Mouse (Mus musculus) hindbrain, embryonic 14.5 days (tissue): ENCODE data around the gene Ifna1. TPM values are rescaled to one million over a fixed set of nuclear protein-coding genes. Genes with fewer than 3 reads are reported as not detected.
"Not testable (repeated sequence)": the region's sequence is repeated elsewhere in the genome, so short reads cannot be mapped to it uniquely, and the experiment has no call there.

Source experiments
- ATAC-seq: fragments of 200-750 bp; cut with Nextera tagmentation; 2 replicates; pipeline ENCODE4 v1.8.0; 2017; ENCODE audit warnings: moderate number of reproducible peaks, mild to moderate bottlenecking, moderate TSS enrichment, moderate library complexity; ENCODE audit not compliant: low FRiP score
- DNase-seq: peaks from one replicate; pipeline ENCODE4 v3.0.0-alpha.2; 2015; ENCODE audit warnings: low spot score
- H3K27ac ChIP-seq: fragments of 300-500 bp; sonication (generic); 2 replicates; pipeline ENCODE4 v1.5.1; 2014; ENCODE audit warnings: mild to moderate bottlenecking, moderate library complexity
- H3K27me3 ChIP-seq: fragments of 300-500 bp; sonication (generic); 2 replicates; pipeline ENCODE4 v1.6.1; 2014; ENCODE audit warnings: mild to moderate bottlenecking, low read length, mixed read lengths; ENCODE audit not compliant: control insufficient read depth, insufficient read depth
- H3K36me3 ChIP-seq: fragments of 300-500 bp; sonication (generic); replicated peaks from 2 replicates; pipeline ENCODE4 v1.6.1; 2014; ENCODE audit not compliant: control insufficient read depth, insufficient read depth
- H3K4me1 ChIP-seq: fragments of 300-500 bp; sonication (generic); replicated peaks from 2 replicates; pipeline ENCODE4 v1.6.1; 2014; ENCODE audit warnings: antibody characterized with exemption, low read length, mixed read lengths; ENCODE audit not compliant: control insufficient read depth, insufficient read depth
- H3K4me2 ChIP-seq: fragments of 300-500 bp; sonication (generic); replicated peaks from 2 replicates; pipeline ENCODE4 v1.6.1; 2014; ENCODE audit warnings: mild to moderate bottlenecking, moderate library complexity
- H3K4me3 ChIP-seq: fragments of 300-500 bp; sonication (generic); replicated peaks from 2 replicates; pipeline ENCODE4 v1.5.1; 2014; ENCODE audit warnings: mild to moderate bottlenecking, low read length
- H3K9ac ChIP-seq: fragments of 300-500 bp; sonication (generic); 2 replicates; pipeline ENCODE4 v1.6.1; 2014
- H3K9me3 ChIP-seq: fragments of 300-500 bp; sonication (generic); 2 replicates; pipeline ENCODE4 v1.6.1; 2016; ENCODE audit warnings: low read length; ENCODE audit not compliant: control insufficient read depth
- WGBS: fragments of 180-500 bp; shearing (Covaris S2); extraction: QIAGEN DNeasy Blood & Tissue Kit; methylation state at CpG from one replicate; pipeline ENCODE4 v1.1.7; 2014; 5-methylcytosine and 5-hydroxymethylcytosine counted together
- polyA plus RNA-seq: library from polyadenylated mRNA; unstranded; fragments of >200 nt; fragmentation: Nextera tagmentation; extraction: Ambion mirVana; gene quantifications from 2 replicates; pipeline ENCODE4 v1.2.1, GENCODE M21; 2014

The Ifna1 gene
- polyA plus RNA-seq: not detected in 2 replicates

GRCm38 (mm10) chr4:88849698-88850097 lies at the start of gene Ifna1:
TSS of gene Ifna1 (plus strand) at chr4:88850087.
- WGBS: 70% methylated on average over 1 of the region's 1 CpGs
- no peak for DNase-seq
- no peak within 1 kb of the TSS for H3K4me3 ChIP-seq
- H3K9me3 ChIP-seq: no peaks in the 10 kb centered on the region
- H3K4me2 ChIP-seq: no peak within 1 kb of the TSS
- no peaks in the 10 kb centered on the region for H3K36me3 ChIP-seq
- no peak for ATAC-seq
- H3K9ac ChIP-seq: no peak within 1 kb of the TSS
- no peaks in the 10 kb centered on the region for H3K27me3 ChIP-seq
- H3K27ac ChIP-seq: no peak within 1 kb of the TSS
- no peaks in the 10 kb centered on the region for H3K4me1 ChIP-seq

GRCm38 (mm10) chr4:88802954-88803353 lies 46.9 kb upstream of the Ifna1 start, which contains the start of gene Gm13287:
TSS of gene Gm13287 (plus strand) at chr4:88803254.
- no CpG with 5 or more reads among the region's 29 CpGs for WGBS
- not testable (repeated sequence) for H3K4me2 ChIP-seq, H3K36me3 ChIP-seq, H3K27me3 ChIP-seq, ATAC-seq, H3K27ac ChIP-seq, H3K4me1 ChIP-seq, H3K9me3 ChIP-seq, DNase-seq, H3K4me3 ChIP-seq, H3K9ac ChIP-seq

- not testable (repeated sequence) for H3K9ac ChIP-seq, H3K36me3 ChIP-seq, H3K4me1 ChIP-seq, H3K27me3 ChIP-seq, H3K9me3 ChIP-seq, ATAC-seq, DNase-seq, H3K4me3 ChIP-seq, H3K27ac ChIP-seq
- peak within 1 kb of the TSS; percentile 45 for H3K4me2 ChIP-seq
- no CpG with 5 or more reads among the region's 8 CpGs for WGBS
Measured at GRCm38 (mm10) chr4:88805231-88805630, 44.7 kb upstream of the Ifna1 start, which contains the start of gene Gm13288. TSS of gene Gm13288 (plus strand) at chr4:88805531.

GRCm38 (mm10) chr4:88805761-88806160 lies 44.1 kb upstream of the Ifna1 start:
- H3K27ac ChIP-seq, H3K9me3 ChIP-seq, H3K4me1 ChIP-seq, H3K36me3 ChIP-seq, H3K4me3 ChIP-seq, H3K9ac ChIP-seq, DNase-seq, ATAC-seq, H3K27me3 ChIP-seq: not testable (repeated sequence)
- H3K4me2 ChIP-seq: peak overlapping the region; percentile 45
- no CpG with 5 or more reads among the region's 34 CpGs for WGBS

GRCm38 (mm10) chr4:88815928-88816327 lies 34.0 kb upstream of the Ifna1 start, which contains the start of gene Ifna7:
TSS of gene Ifna7 (plus strand) at chr4:88816228.
- Histone ChIP-seq H3K9ac (no peak within 1 kb of the TSS), H3K4me2 (no peak within 1 kb of the TSS), H3K4me1 (no peaks in the 10 kb centered on the region), H3K27me3 (no peaks in the 10 kb centered on the region), H3K9me3 (no peaks in the 10 kb centered on the region), H3K4me3 (no peak within 1 kb of the TSS), H3K36me3 (no peaks in the 10 kb centered on the region), H3K27ac (no peak within 1 kb of the TSS)
- WGBS: 71% methylated on average over 3 of the region's 3 CpGs
- no peak for DNase-seq
- no peak for ATAC-seq

GRCm38 (mm10) chr4:88819659-88820058 lies 30.2 kb upstream of the Ifna1 start, which contains the start of gene Ifna11:
TSS of gene Ifna11 (plus strand) at chr4:88819959.
- Histone ChIP-seq H3K27me3 (no peaks in the 10 kb centered on the region), H3K4me2 (no peak within 1 kb of the TSS), H3K4me1 (no peaks in the 10 kb centered on the region), H3K4me3 (no peak within 1 kb of the TSS), H3K9me3 (no peaks in the 10 kb centered on the region), H3K27ac (no peak within 1 kb of the TSS), H3K36me3 (no peaks in the 10 kb centered on the region), H3K9ac (no peak within 1 kb of the TSS)
- no peak for ATAC-seq
- no peak for DNase-seq
- WGBS: 88% methylated on average over 1 of the region's 1 CpGs

GRCm38 (mm10) chr4:88822995-88823394 lies 26.9 kb upstream of the Ifna1 start:
- Histone ChIP-seq H3K4me2 (no peak overlapping the region), H3K27me3 (no peaks in the 10 kb centered on the region), H3K4me3 (no peak overlapping the region), H3K4me1 (no peaks in the 10 kb centered on the region), H3K36me3 (no peaks in the 10 kb centered on the region), H3K9me3 (no peaks in the 10 kb centered on the region), H3K27ac (no peak overlapping the region), H3K9ac (no peak overlapping the region)
- ATAC-seq (no peak), DNase-seq (peak; percentile 32)
- 24% methylated on average over 4 of the region's 4 CpGs for WGBS

- not testable (repeated sequence) for H3K4me3 ChIP-seq, DNase-seq, H3K27ac ChIP-seq, H3K9me3 ChIP-seq, ATAC-seq, H3K4me2 ChIP-seq, H3K9ac ChIP-seq, H3K27me3 ChIP-seq, H3K36me3 ChIP-seq, H3K4me1 ChIP-seq
Measured at GRCm38 (mm10) chr4:88827116-88827515, 22.8 kb upstream of the Ifna1 start, which contains the start of gene Ifna6. TSS of gene Ifna6 (plus strand) at chr4:88827416.

GRCm38 (mm10) chr4:88830523-88830922 lies 19.4 kb upstream of the Ifna1 start:
- H3K27me3 ChIP-seq: no peaks in the 10 kb centered on the region
- DNase-seq (peak; percentile 59), ATAC-seq (no peak)
- H3K27ac ChIP-seq: no peak overlapping the region
- no peaks in the 10 kb centered on the region for H3K9me3 ChIP-seq
- no peaks in the 10 kb centered on the region for H3K4me1 ChIP-seq
- no peak overlapping the region for H3K9ac ChIP-seq
- H3K4me3 ChIP-seq: no peak overlapping the region
- no peak overlapping the region for H3K4me2 ChIP-seq
- H3K36me3 ChIP-seq: no peaks in the 10 kb centered on the region
- 34% methylated on average over 4 of the region's 4 CpGs for WGBS

- H3K4me2 ChIP-seq, H3K27ac ChIP-seq, H3K9me3 ChIP-seq, H3K27me3 ChIP-seq, H3K36me3 ChIP-seq, H3K4me1 ChIP-seq, ATAC-seq, H3K4me3 ChIP-seq, DNase-seq, H3K9ac ChIP-seq: not testable (repeated sequence)
- WGBS: 73% methylated on average over 1 of the region's 1 CpGs
Measured at GRCm38 (mm10) chr4:88835225-88835624, 14.7 kb upstream of the Ifna1 start, which contains the start of gene Ifna5. TSS of gene Ifna5 (plus strand) at chr4:88835525.
